Mouse (Mus musculus) heart, embryonic 11.5 days (tissue): ENCODE data around the gene Dars. TPM values are rescaled to one million over a fixed set of nuclear protein-coding genes. Genes with fewer than 3 reads are reported as not detected.
"Not testable (repeated sequence)": the region's sequence is repeated elsewhere in the genome, so short reads cannot be mapped to it uniquely, and the experiment has no call there.

ENCODE experiments used
- ATAC-seq: fragments of 200-750 bp; cut with Nextera tagmentation; replicated peaks from 2 replicates; pipeline ENCODE4 v1.8.0; 2017; ENCODE audit warnings: moderate library complexity; ENCODE audit not compliant: insufficient number of reproducible peaks, low FRiP score, low TSS enrichment
- H3K27ac ChIP-seq: fragments of 300-500 bp; sonication (generic); 2 replicates; pipeline ENCODE4 v1.5.1; 2014; ENCODE audit warnings: mild to moderate bottlenecking, low read depth, low read length
- H3K27me3 ChIP-seq: fragments of 300-500 bp; sonication (generic); 2 replicates; pipeline ENCODE4 v1.6.1; 2014; ENCODE audit warnings: mild to moderate bottlenecking, low read length, mixed read lengths; ENCODE audit not compliant: control insufficient read depth, insufficient read depth
- H3K36me3 ChIP-seq: fragments of 300-500 bp; sonication (generic); 2 replicates; pipeline ENCODE4 v1.6.1; 2014; ENCODE audit warnings: mild to moderate bottlenecking, low read length, moderate library complexity, mixed read lengths; ENCODE audit not compliant: control insufficient read depth, insufficient read depth
- H3K4me1 ChIP-seq: fragments of 300-500 bp; sonication (generic); 2 replicates; pipeline ENCODE4 v1.6.1; 2014; ENCODE audit warnings: low read length; ENCODE audit not compliant: control insufficient read depth, insufficient read depth
- H3K4me2 ChIP-seq: fragments of 300-500 bp; sonication (generic); 2 replicates; pipeline ENCODE4 v1.6.1; 2014; ENCODE audit warnings: mild to moderate bottlenecking, moderate library complexity
- H3K4me3 ChIP-seq: fragments of 300-500 bp; sonication (generic); 2 replicates; pipeline ENCODE4 v1.5.1; 2014; ENCODE audit warnings: low read depth, low read length
- H3K9ac ChIP-seq: fragments of 300-500 bp; sonication (generic); 2 replicates; pipeline ENCODE4 v1.6.1; 2014; ENCODE audit warnings: mild to moderate bottlenecking, low read depth, low read length, moderate library complexity
- H3K9me3 ChIP-seq: fragments of 300-500 bp; sonication (generic); replicated peaks from 2 replicates; pipeline ENCODE4 v1.6.1; 2016; ENCODE audit warnings: low read length; ENCODE audit not compliant: control insufficient read depth
- WGBS: fragments of 180-500 bp; shearing (Covaris S2); extraction: QIAGEN DNeasy Blood & Tissue Kit; methylation state at CpG from one replicate; pipeline ENCODE4 v1.1.7; 2014; ENCODE audit not compliant: insufficient replicate concordance; 5-methylcytosine and 5-hydroxymethylcytosine counted together
- polyA plus RNA-seq: library from polyadenylated mRNA; unstranded; fragments of >200 nt; fragmentation: Nextera tagmentation; extraction: Ambion mirVana; gene quantifications from 2 replicates; pipeline ENCODE4 v1.2.1, GENCODE M21; 2014

Gene Dars
- polyA plus RNA-seq, 1 experiment from 2014 or later: 79.2 TPM

GRCm38 (mm10) chr1:128344232-128344631 is 72.9 kb downstream of the Dars start:
- 87% methylated on average over 10 of the region's 10 CpGs for WGBS
- no peak overlapping the region for H3K4me3 ChIP-seq
- no peak overlapping the region for H3K4me2 ChIP-seq
- H3K9me3 ChIP-seq: no peaks in the 10 kb centered on the region
- no peaks in the 10 kb centered on the region for H3K4me1 ChIP-seq
- no peaks in the 10 kb centered on the region for H3K27me3 ChIP-seq
- ATAC-seq: no peak
- no peak overlapping the region for H3K27ac ChIP-seq
- H3K9ac ChIP-seq: no peak overlapping the region
- H3K36me3 ChIP-seq: peaks cover 34% of the 10 kb centered on the region

GRCm38 (mm10) chr1:128337708-128338320 is 79.4 kb downstream of the Dars start:
- Histone ChIP-seq H3K4me3 (no peak overlapping the region), H3K4me1 (no peaks in the 10 kb centered on the region), H3K36me3 (peaks cover 40% of the 10 kb centered on the region), H3K27ac (no peak overlapping the region), H3K27me3 (no peaks in the 10 kb centered on the region), H3K9me3 (no peaks in the 10 kb centered on the region), H3K9ac (no peak overlapping the region), H3K4me2 (no peak overlapping the region)
- 74% methylated on average over 13 of the region's 13 CpGs for WGBS
- no peak for ATAC-seq

- no peak overlapping the region for H3K27ac ChIP-seq
- H3K36me3 ChIP-seq: peaks cover 34% of the 10 kb centered on the region
- H3K4me3 ChIP-seq: no peak overlapping the region
- H3K9ac ChIP-seq: no peak overlapping the region
- no peak for ATAC-seq
- H3K4me2 ChIP-seq: no peak overlapping the region
- no peaks in the 10 kb centered on the region for H3K27me3 ChIP-seq
- 90% methylated on average over 1 of the region's 1 CpGs for WGBS
- H3K9me3 ChIP-seq: no peaks in the 10 kb centered on the region
- no peaks in the 10 kb centered on the region for H3K4me1 ChIP-seq
Observed at GRCm38 (mm10) chr1:128330313-128330712, 86.9 kb downstream of the Dars start.

- no peak within 1 kb of the TSS for H3K27ac ChIP-seq
- WGBS: 83% methylated on average over 3 of the region's 3 CpGs
- peaks cover 20% of the 10 kb centered on the region for H3K36me3 ChIP-seq
- H3K4me2 ChIP-seq: no peak within 1 kb of the TSS
- peaks cover 4% of the 10 kb centered on the region; the same call in 1 of the 2 replicates for H3K4me1 ChIP-seq
- no peaks in the 10 kb centered on the region for H3K27me3 ChIP-seq
- no peak within 1 kb of the TSS for H3K9ac ChIP-seq
- no peak for ATAC-seq
- H3K9me3 ChIP-seq: no peaks in the 10 kb centered on the region
- no peak within 1 kb of the TSS for H3K4me3 ChIP-seq
Observed at GRCm38 (mm10) chr1:128328218-128328617, 89.0 kb downstream of the Dars start, which contains the start of gene Lct. Gene Lct, minus strand, starts transcription at chr1:128328318.

- Histone ChIP-seq H3K9me3 (no peaks in the 10 kb centered on the region), H3K4me3 (no peak overlapping the region), H3K4me2 (no peak overlapping the region), H3K4me1 (peaks cover 6% of the 10 kb centered on the region; the same call in 1 of the 2 replicates), H3K27me3 (no peaks in the 10 kb centered on the region), H3K9ac (no peak overlapping the region), H3K27ac (no peak overlapping the region), H3K36me3 (peaks cover 11% of the 10 kb centered on the region)
- no peak for ATAC-seq
- 66% methylated on average over 1 of the region's 1 CpGs for WGBS
Observed at GRCm38 (mm10) chr1:128327165-128327564, 90.0 kb downstream of the Dars start.

- no peak for ATAC-seq
- Histone ChIP-seq H3K4me1 (peaks cover 6% of the 10 kb centered on the region; the same call in 1 of the 2 replicates), H3K27me3 (no peaks in the 10 kb centered on the region), H3K9ac (no peak overlapping the region), H3K4me2 (no peak overlapping the region), H3K4me3 (no peak overlapping the region), H3K9me3 (no peaks in the 10 kb centered on the region), H3K27ac (no peak overlapping the region), H3K36me3 (peaks cover 9% of the 10 kb centered on the region)
- WGBS: 85% methylated on average over 2 of the region's 2 CpGs
Observed at GRCm38 (mm10) chr1:128324776-128325175, 92.4 kb downstream of the Dars start.

GRCm38 (mm10) chr1:128323026-128323643 is 94.0 kb downstream of the Dars start:
- Histone ChIP-seq H3K36me3 (peaks cover 7% of the 10 kb centered on the region), H3K27ac (no peak overlapping the region), H3K9me3 (no peaks in the 10 kb centered on the region), H3K4me3 (no peak overlapping the region), H3K4me1 (peaks cover 6% of the 10 kb centered on the region; the same call in 1 of the 2 replicates), H3K9ac (no peak overlapping the region), H3K4me2 (no peak overlapping the region), H3K27me3 (no peaks in the 10 kb centered on the region)
- 78% methylated on average over 8 of the region's 8 CpGs for WGBS
- ATAC-seq: no peak

GRCm38 (mm10) chr1:128319266-128319665 is 97.9 kb downstream of the Dars start:
- H3K9ac ChIP-seq, H3K9me3 ChIP-seq, H3K4me2 ChIP-seq, H3K4me1 ChIP-seq, ATAC-seq, H3K36me3 ChIP-seq, H3K4me3 ChIP-seq, H3K27ac ChIP-seq, H3K27me3 ChIP-seq: not testable (repeated sequence)
- 87% methylated on average over 6 of the region's 6 CpGs for WGBS

GRCm38 (mm10) chr1:128314665-128315064 is 102.5 kb downstream of the Dars start:
- Histone ChIP-seq H3K9ac (no peak overlapping the region), H3K27ac (no peak overlapping the region), H3K4me2 (no peak overlapping the region), H3K4me3 (no peak overlapping the region), H3K4me1 (no peaks in the 10 kb centered on the region), H3K9me3 (no peaks in the 10 kb centered on the region), H3K36me3 (no peaks in the 10 kb centered on the region), H3K27me3 (no peaks in the 10 kb centered on the region)
- no peak for ATAC-seq
- 63% methylated on average over 4 of the region's 4 CpGs for WGBS
